Mouse (Mus musculus): ENCODE measurements around the gene Trpc6.

DNA sequence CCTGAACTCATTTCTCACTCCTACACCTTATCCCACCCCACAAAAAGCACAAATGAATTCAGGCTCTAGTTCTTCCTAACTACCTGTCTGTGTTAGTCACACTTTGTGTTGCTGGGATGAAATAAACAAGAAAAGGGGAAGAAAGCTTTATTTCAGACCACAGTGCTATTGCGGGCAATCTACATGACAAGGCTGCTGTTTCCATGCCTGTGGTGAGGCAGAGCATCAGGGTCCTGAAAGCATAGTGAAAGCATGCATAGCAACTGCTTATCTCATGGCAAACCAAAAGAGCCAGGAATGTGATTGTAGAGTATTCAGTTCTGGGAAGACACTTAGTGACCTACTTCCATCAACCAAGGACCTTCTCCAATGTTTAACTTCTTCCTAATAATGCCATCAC lies 10.3 kb upstream of the Trpc6 start:
- no peak for TF ChIP-seq CTCF (IDR thresholded peaks at IDR 0.05; ENCODE audit: extremely low read depth, insufficient read depth, insufficient read length, insufficient replicate concordance)
- TF ChIP-seq POLR2A (IDR thresholded peaks at IDR 0.05; ENCODE audit: low read depth, low read length) = no peak
